ENCODE assay signal across 9 mouse cellular contexts in genomic region chr6:90757427-90757883, GRCm38 (mm10).
A peak's percentile ranks its signal among the peaks of the same experiment; 100 is the strongest.
DNase-seq lines count a peak whose midpoint lies in the region; ATAC-seq and TF ChIP-seq lines count a peak whose summit lies in the region.
"Had no signal": no experiment of that assay in that cellular context is flagged by ENCODE, and none has a peak within 500 bp of the region (broad histone marks: within the 10 kb centered on the region; RNA-seq: fewer than 3 reads in every experiment).

No protein-coding gene starts in this region.

- no peaks in the 10 kb centered on the region for H3K27me3 ChIP-seq in myocyte (ENCODE audit: control insufficient read depth, insufficient read depth, insufficient read length)
- no peaks in the 10 kb centered on the region for H3K27me3 ChIP-seq in neural tube, embryonic 15.5 days (replicated peaks)
- no peaks in the 10 kb centered on the region for H3K27me3 ChIP-seq in hindbrain, embryonic 13.5 days

- 17% methylated on average over 12 of the region's 12 CpGs for WGBS in bone marrow, adult 2 months
- 58% methylated on average over 12 of the region's 12 CpGs for WGBS in neural tube, embryonic 15.5 days
- WGBS in hindbrain, embryonic 13.5 days, result 66% methylated on average over 12 of the region's 12 CpGs

- H3K4me2 ChIP-seq in myocyte (ENCODE audit: low read depth), result peak overlapping the region; percentile 2
- no peak overlapping the region for H3K4me2 ChIP-seq in neural tube, embryonic 15.5 days
- no peak overlapping the region for H3K4me2 ChIP-seq in hindbrain, embryonic 13.5 days

- H3K9me3 ChIP-seq in neural tube, embryonic 15.5 days (replicated peaks), result no peaks in the 10 kb centered on the region
- H3K9me3 ChIP-seq in hindbrain, embryonic 13.5 days, result no peaks in the 10 kb centered on the region
- H3K9me3 ChIP-seq: G1E had no signal

- H3K36me3 ChIP-seq in myocyte (ENCODE audit: control insufficient read depth, insufficient read depth), result peaks cover 4% of the 10 kb centered on the region
- no peaks in the 10 kb centered on the region for H3K36me3 ChIP-seq in neural tube, embryonic 15.5 days
- H3K36me3 ChIP-seq in hindbrain, embryonic 13.5 days, result 0 out of 2 replicates have a peak, but pooled peaks cover 3% of the 10 kb centered on the region
- H3K36me3 ChIP-seq: G1E had no signal

- H3K9ac ChIP-seq in neural tube, embryonic 15.5 days (replicated peaks), result no peak overlapping the region
- no peak overlapping the region for H3K9ac ChIP-seq in hindbrain, embryonic 13.5 days

- TF ChIP-seq POLR2A in bone marrow, adult 2 months (IDR thresholded peaks at IDR 0.05; ENCODE audit: borderline replicate concordance, control insufficient read depth, low read depth, low read length), result peak; percentile 73; the same call in 1 of the 2 replicates
- no peak for TF ChIP-seq POLR2A in myocyte (IDR thresholded peaks at IDR 0.05; ENCODE audit: insufficient read length, low read depth)

- peaks cover 17% of the 10 kb centered on the region for H3K4me1 ChIP-seq in bone marrow, adult 2 months (ENCODE audit: control insufficient read depth, insufficient read depth, low read length)
- peaks cover 32% of the 10 kb centered on the region for H3K4me1 ChIP-seq in neural tube, embryonic 15.5 days
- peaks cover 48% of the 10 kb centered on the region for H3K4me1 ChIP-seq in hindbrain, embryonic 13.5 days (replicated peaks)

- peak; percentile 48 to 60 for DNase-seq in cerebellum, postnatal 25 days
- DNase-seq in kidney, postnatal 36 days, result peak; percentile 52 to 53
- DNase-seq in frontal cortex, adult 2 months (ENCODE audit: extremely low spot score in 1 of 2, low spot score in 1 of 2), result no peak

- peaks cover 91% of the 10 kb centered on the region for H3K79me2 ChIP-seq in myocyte (ENCODE audit: control insufficient read depth, insufficient read depth)

- no peak overlapping the region for H3ac ChIP-seq in myocyte (ENCODE audit: control insufficient read depth, insufficient read length)

- ATAC-seq in cerebellum, adult (ENCODE audit: insufficient number of reproducible peaks, low FRiP score, low TSS enrichment), result no peak
- no peak for ATAC-seq in neural tube, embryonic 15.5 days (ENCODE audit: low FRiP score)
- ATAC-seq in hindbrain, embryonic 13.5 days (ENCODE audit: low FRiP score), result no peak

- H3K4me3 ChIP-seq in bone marrow, adult 2 months (replicated peaks; ENCODE audit: control insufficient read depth, low read depth, low read length), result peak overlapping the region; percentile 70
- no peak overlapping the region for H3K4me3 ChIP-seq in myocyte
- no peak overlapping the region for H3K4me3 ChIP-seq in neural tube, embryonic 15.5 days (replicated peaks)
- H3K4me3 ChIP-seq in hindbrain, embryonic 13.5 days, result no peak overlapping the region

- peak overlapping the region; percentile 91 for H3K27ac ChIP-seq in bone marrow, adult 2 months (ENCODE audit: control insufficient read depth, insufficient read depth, low read depth, low read length, poor library complexity)
- H3K27ac ChIP-seq in neural tube, embryonic 15.5 days (replicated peaks), result no peak overlapping the region
- no peak overlapping the region for H3K27ac ChIP-seq in hindbrain, embryonic 13.5 days

- TF ChIP-seq CTCF in bone marrow, adult 2 months (IDR thresholded peaks at IDR 0.05; ENCODE audit: control insufficient read depth, insufficient read depth, low read length), result no peak

TF ChIP-seq in myocyte, 11 proteins besides CTCF, POLR2A, EP300 and RAD21:
- TF ChIP-seq MYOD1 (IDR thresholded peaks at IDR 0.05; ENCODE audit: control insufficient read depth in 1 of 3, insufficient read length in 2 of 3, low read depth in 2 of 3) (peak; percentile 48 to 83 (median 82)), E2F4 (IDR thresholded peaks at IDR 0.05; ENCODE audit: insufficient read depth) (no peak), REST (IDR thresholded peaks at IDR 0.05; ENCODE audit: insufficient read depth, insufficient read length) (no peak), USF1 (IDR thresholded peaks at IDR 0.05; ENCODE audit: low read depth) (peak; percentile 34), SRF (IDR thresholded peaks at IDR 0.05; ENCODE audit: control insufficient read depth, insufficient read length, low read depth) (no peak), TCF12 (IDR thresholded peaks at IDR 0.05; ENCODE audit: insufficient read depth, poor library complexity, severe bottlenecking) (peak; percentile 43), MAX (IDR thresholded peaks at IDR 0.05; ENCODE audit: low read depth) (no peak), MYOG (IDR thresholded peaks at IDR 0.05; ENCODE audit: control insufficient read depth in 1 of 3, insufficient read depth in 1 of 3, insufficient read length in 2 of 3, low read depth in 2 of 3) (peak in 2 of 3 experiments; percentile 20 to 62), CEBPB (IDR thresholded peaks at IDR 0.05; ENCODE audit: insufficient read depth, poor library complexity, severe bottlenecking) (no peak)

Comparison
In these comparisons a context has a peak if more than half of its experiments do, and no peak if none do; other contexts are left out.
1. DNase-seq: peak in cerebellum, postnatal 25 days (2 of 2) and kidney, postnatal 36 days (2 of 2); none in frontal cortex, adult 2 months (0 of 2).